Mouse (Mus musculus) megakaryocyte, embryonic 14.5 days (primary cell): ENCODE measurements around the gene Cops2. TPM values are rescaled to one million over a fixed set of nuclear protein-coding genes. Genes with fewer than 3 reads are reported as not detected.

ENCODE experiments used
- H3K27me3 ChIP-seq: replicated peaks from 2 replicates; pipeline ENCODE3; 2012; ENCODE audit warnings: inconsistent platforms
- H3K36me3 ChIP-seq: replicated peaks from 2 replicates; pipeline ENCODE3; 2012; ENCODE audit warnings: low read length, inconsistent platforms, mixed read lengths
- H3K4me1 ChIP-seq: 2 replicates; pipeline ENCODE4 v1.6.1; 2012; ENCODE audit warnings: inconsistent platforms
- H3K4me3 ChIP-seq: replicated peaks from 2 replicates; pipeline ENCODE3; 2012; ENCODE audit warnings: moderate library complexity, mild to moderate bottlenecking, inconsistent platforms
- H3K9me3 ChIP-seq: 2 replicates; pipeline ENCODE4 v1.6.1; 2012; ENCODE audit warnings: inconsistent platforms
- FLI1 ChIP-seq: IDR thresholded peaks from 2 replicates; pipeline ENCODE4 v1.6.1; 2012; ENCODE audit warnings: low read length, inconsistent platforms, mixed read lengths
- GATA1 ChIP-seq: IDR thresholded peaks from 3 replicates; pipeline ENCODE4 v1.6.1; 2012; ENCODE audit warnings: mixed read lengths, low read length, inconsistent platforms, borderline replicate concordance
- polyA plus RNA-seq: library from polyadenylated mRNA; stranded (reverse); fragments of >175 nt; gene quantifications from 2 replicates; pipeline ENCODE4 v1.2.3, GENCODE M21; 2012; ENCODE audit warnings: low replicate concordance; ENCODE audit not compliant: insufficient read depth

The Cops2 gene
- polyA plus RNA-seq, 1 experiment = 2.3 TPM

DNA sequence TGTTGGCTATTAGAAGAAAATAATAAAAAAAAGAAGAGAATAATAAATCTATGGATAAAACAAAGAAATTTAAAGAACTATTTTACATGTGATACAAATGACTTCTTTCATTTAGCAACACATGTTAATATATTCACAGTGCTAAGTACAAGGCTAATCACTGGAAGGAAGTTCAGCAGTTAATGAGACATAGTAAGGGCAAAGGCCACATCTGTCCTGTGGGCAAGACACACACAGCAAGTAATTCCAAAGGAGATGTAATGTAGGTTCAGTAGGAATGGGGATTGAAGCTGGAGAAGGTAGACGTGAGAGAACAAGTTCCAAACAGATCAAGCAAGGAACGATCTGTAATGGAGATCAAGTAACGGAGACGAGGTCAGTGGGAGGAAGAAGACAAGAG lies 74.5 kb downstream of the Cops2 start:
- no peak for TF ChIP-seq FLI1
- TF ChIP-seq GATA1 = no peak
- Histone ChIP-seq H3K4me3 (peak overlapping the region; percentile 15), H3K4me1 (peaks cover 62% of the 10 kb centered on the region), H3K9me3 (no peaks in the 10 kb centered on the region), H3K36me3 (peaks cover 5% of the 10 kb centered on the region), H3K27me3 (no peaks in the 10 kb centered on the region)

DNA sequence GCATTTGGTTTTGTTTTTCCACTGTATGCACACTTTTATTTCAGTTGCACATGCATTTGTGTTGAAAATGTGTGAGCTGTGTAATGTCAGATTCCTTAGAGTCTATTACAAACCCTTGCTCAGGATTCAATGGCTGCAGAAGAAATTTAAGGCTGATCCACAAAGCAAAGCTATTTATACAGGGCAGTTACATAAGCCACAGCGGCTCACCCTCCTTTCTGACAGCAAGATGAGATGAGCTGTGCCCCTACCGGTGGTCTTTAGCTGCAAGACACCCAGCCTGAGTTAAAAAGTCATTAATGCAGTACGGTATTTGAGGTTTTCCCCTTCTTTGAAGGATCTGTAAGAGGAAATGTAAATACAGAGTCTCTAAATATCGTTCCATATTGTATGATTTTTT lies 75.1 kb downstream of the Cops2 start:
- Histone ChIP-seq H3K27me3 (no peaks in the 10 kb centered on the region), H3K4me1 (peaks cover 56% of the 10 kb centered on the region), H3K9me3 (no peaks in the 10 kb centered on the region), H3K4me3 (no peak overlapping the region), H3K36me3 (peaks cover 9% of the 10 kb centered on the region)
- no peak for TF ChIP-seq GATA1
- TF ChIP-seq FLI1 = no peak

- peak within 1 kb of the TSS; percentile 94 for H3K4me3 ChIP-seq
Measured at GRCm38 (mm10) chr2:125782719-125783109, 76.2 kb downstream of the Cops2 start, which contains the start of gene Secisbp2l. Gene Secisbp2l, minus strand, starts transcription at chr2:125782870.

DNA sequence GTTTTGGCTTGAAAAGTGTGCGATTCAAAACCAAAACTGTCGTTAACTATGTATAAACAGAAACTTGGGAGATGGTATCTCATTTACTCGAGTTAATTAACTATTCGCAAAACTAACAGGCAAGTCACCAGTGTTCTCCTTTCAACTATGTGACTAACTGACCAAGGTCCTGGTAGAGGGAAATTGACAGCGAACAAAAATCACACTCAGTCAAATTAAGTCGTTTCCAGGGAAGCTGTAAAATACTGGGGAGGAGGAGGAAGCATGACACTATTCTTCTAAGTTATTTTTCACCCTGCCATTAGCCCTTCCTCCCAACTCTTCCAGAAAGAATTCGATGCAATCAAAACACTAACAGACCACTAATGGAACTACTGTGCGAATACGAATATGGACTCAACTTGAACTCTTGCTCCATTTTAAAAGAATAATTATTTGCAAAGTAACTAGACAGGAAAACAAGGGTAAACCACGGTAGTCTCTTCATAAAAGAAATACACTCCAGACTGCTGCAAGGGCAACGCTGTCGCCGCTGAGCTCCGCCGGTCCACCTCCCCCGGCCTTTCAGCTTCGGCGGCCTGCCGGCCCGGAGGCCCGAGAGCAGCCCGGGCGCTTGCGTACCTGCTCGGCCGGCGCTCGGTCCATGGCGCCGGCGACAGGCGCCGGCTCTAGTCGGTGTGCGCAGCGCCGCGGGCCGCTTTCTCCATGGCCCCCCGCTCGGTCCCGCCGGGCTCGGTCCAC lies 76.8 kb downstream of the Cops2 start:
- Histone ChIP-seq H3K27me3 (no peaks in the 10 kb centered on the region), H3K9me3 (no peaks in the 10 kb centered on the region), H3K4me1 (peaks cover 53% of the 10 kb centered on the region), H3K36me3 (peaks cover 15% of the 10 kb centered on the region), H3K4me3 (peak overlapping the region; percentile 94)
- TF ChIP-seq GATA1 (no peak), FLI1 (no peak)

More at GRCm38 (mm10) chr2:125782719-125783109, 76.2 kb downstream of the Cops2 start, which contains the start of gene Secisbp2l:
- Histone ChIP-seq H3K36me3 (peaks cover 15% of the 10 kb centered on the region), H3K4me1 (peaks cover 52% of the 10 kb centered on the region), H3K9me3 (no peaks in the 10 kb centered on the region), H3K27me3 (no peaks in the 10 kb centered on the region)
- TF ChIP-seq FLI1 (no peak), GATA1 (no peak)

DNA sequence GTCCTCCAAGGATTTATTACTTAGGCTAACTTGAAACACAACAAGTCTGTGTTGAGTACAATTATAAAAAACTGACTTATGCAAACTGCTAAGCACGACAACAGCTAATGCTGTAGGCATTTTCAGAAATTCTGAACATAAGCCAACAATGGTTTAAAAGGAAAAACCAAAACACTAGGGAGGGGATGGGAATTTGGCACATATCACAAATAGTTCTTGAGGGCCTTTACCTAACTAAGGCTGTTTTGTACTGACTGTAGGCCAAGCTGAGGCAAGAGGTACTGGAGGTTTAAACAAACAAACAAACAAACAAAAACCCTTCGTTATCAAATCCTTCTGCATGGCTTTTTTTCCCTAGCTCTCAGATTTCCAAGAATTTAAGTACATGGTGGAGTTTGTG lies 77.9 kb downstream of the Cops2 start:
- Histone ChIP-seq H3K9me3 (no peaks in the 10 kb centered on the region), H3K4me1 (peaks cover 55% of the 10 kb centered on the region), H3K36me3 (peaks cover 15% of the 10 kb centered on the region), H3K4me3 (no peak overlapping the region), H3K27me3 (no peaks in the 10 kb centered on the region)
- TF ChIP-seq FLI1 = no peak
- no peak for TF ChIP-seq GATA1

Other genes with a start within 250 kb of the Cops2 start
- 0.47 and 0.58 TPM in 2 replicates for gene Cep152, start 234.0 kb downstream of the Cops2 start, polyA plus RNA-seq
- gene Eid1, start 186.0 kb downstream of the Cops2 start, polyA plus RNA-seq = 4.4 and 37.5 TPM in 2 replicates
- gene Shc4, start 135.0 kb downstream of the Cops2 start, polyA plus RNA-seq = 0.17 TPM in 1 of 2 replicates, not detected in the other
- gene Secisbp2l, start 76.3 kb downstream of the Cops2 start, polyA plus RNA-seq = 1.6 and 1.9 TPM in 2 replicates
- 3.0 and 5.8 TPM in 2 replicates for gene Galk2, start within 50 bp of the Cops2 start, polyA plus RNA-seq
- gene Fgf7, start 175.5 kb upstream of the Cops2 start, polyA plus RNA-seq = not detected in 2 replicates